Mouse (Mus musculus) hindbrain, embryonic 11.5 days (tissue): Measurements from ENCODE around the gene Hscb. TPM values are rescaled to one million over a fixed set of nuclear protein-coding genes. Genes with fewer than 3 reads are reported as not detected.
"Not testable (repeated sequence)": the region's sequence is repeated elsewhere in the genome, so short reads cannot be mapped to it uniquely, and the experiment has no call there.

Source experiments
- ATAC-seq: fragments of 200-750 bp; cut with Nextera tagmentation; 2 replicates; pipeline ENCODE4 v1.8.0; 2017; ENCODE audit warnings: mild to moderate bottlenecking, moderate TSS enrichment, moderate library complexity; ENCODE audit not compliant: low FRiP score
- DNase-seq: peaks from one replicate; pipeline ENCODE4 v3.0.0-alpha.2; 2015; ENCODE audit warnings: low spot score
- H3K27ac ChIP-seq: fragments of 300-500 bp; sonication (generic); 2 replicates; pipeline ENCODE4 v1.5.1; 2014; ENCODE audit warnings: mild to moderate bottlenecking, low read depth, low read length
- H3K27me3 ChIP-seq: fragments of 300-500 bp; sonication (generic); 2 replicates; pipeline ENCODE4 v1.6.1; 2014; ENCODE audit warnings: mild to moderate bottlenecking, low read length, moderate library complexity, mixed read lengths; ENCODE audit not compliant: control insufficient read depth, insufficient read depth
- H3K36me3 ChIP-seq: fragments of 300-500 bp; sonication (generic); 2 replicates; pipeline ENCODE4 v1.6.1; 2014; ENCODE audit warnings: mild to moderate bottlenecking, low read length, moderate library complexity, mixed read lengths; ENCODE audit not compliant: control insufficient read depth, insufficient read depth
- H3K4me1 ChIP-seq: fragments of 300-500 bp; sonication (generic); replicated peaks from 2 replicates; pipeline ENCODE4 v1.6.1; 2014; ENCODE audit warnings: low read length, mixed read lengths; ENCODE audit not compliant: control insufficient read depth, insufficient read depth
- H3K4me2 ChIP-seq: fragments of 300-500 bp; sonication (generic); replicated peaks from 2 replicates; pipeline ENCODE4 v1.6.1; 2014; ENCODE audit warnings: mild to moderate bottlenecking, low read depth, low read length
- H3K4me3 ChIP-seq: fragments of 300-500 bp; sonication (generic); 2 replicates; pipeline ENCODE4 v1.5.1; 2014; ENCODE audit warnings: low read depth, low read length
- H3K9ac ChIP-seq: fragments of 300-500 bp; sonication (generic); 2 replicates; pipeline ENCODE4 v1.6.1; 2014; ENCODE audit warnings: low read depth, low read length
- H3K9me3 ChIP-seq: fragments of 300-500 bp; sonication (generic); 2 replicates; pipeline ENCODE4 v1.6.1; 2016; ENCODE audit warnings: low read length; ENCODE audit not compliant: control insufficient read depth
- WGBS: fragments of 180-500 bp; shearing (Covaris S2); extraction: QIAGEN DNeasy Blood & Tissue Kit; methylation state at CpG from one replicate; pipeline ENCODE4 v1.1.7; 2014; 5-methylcytosine and 5-hydroxymethylcytosine counted together
- polyA plus RNA-seq: library from polyadenylated mRNA; unstranded; fragments of >200 nt; fragmentation: Nextera tagmentation; extraction: Ambion mirVana; gene quantifications from 2 replicates; pipeline ENCODE4 v1.2.1, GENCODE M21; 2014

Gene Hscb
- polyA plus RNA-seq, 1 experiment from 2014 or later, result 15.7 TPM

DNA sequence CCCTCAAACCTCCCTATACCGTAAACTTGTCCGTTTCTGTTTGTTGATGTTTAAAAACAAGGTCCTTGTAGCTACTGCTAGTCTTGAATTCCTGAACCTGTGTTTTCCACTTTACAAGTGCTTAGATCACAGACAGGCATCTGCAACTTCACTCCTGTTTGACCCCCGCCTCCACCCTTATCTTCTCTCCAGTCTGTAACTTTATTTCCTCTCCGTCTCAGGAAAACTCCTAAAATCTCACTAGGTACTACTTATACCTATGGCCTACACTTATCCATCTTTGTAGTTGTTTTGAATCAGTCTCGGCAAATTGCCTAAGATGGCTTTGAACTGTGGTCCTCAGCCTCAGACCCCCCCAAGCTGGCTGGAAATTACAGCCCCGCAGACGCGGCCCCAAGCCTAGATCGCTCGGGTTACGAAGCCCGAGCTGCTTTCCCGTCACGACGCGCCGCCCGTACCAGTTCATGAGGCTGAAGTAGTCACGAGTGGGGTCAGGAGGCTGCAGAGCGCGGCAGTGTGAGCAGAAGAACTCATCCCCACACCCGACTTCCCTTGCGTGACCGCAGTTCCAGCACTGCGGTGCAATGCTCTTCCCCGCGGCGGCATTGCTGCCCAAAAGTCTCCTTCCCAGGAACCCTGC lies 419 bp downstream of the Hscb start:
- no peaks in the 10 kb centered on the region for H3K4me1 ChIP-seq
- H3K27ac ChIP-seq, result peak overlapping the region; percentile 47; the same call in 1 of the 2 replicates
- DNase-seq, result no peak

DNA sequence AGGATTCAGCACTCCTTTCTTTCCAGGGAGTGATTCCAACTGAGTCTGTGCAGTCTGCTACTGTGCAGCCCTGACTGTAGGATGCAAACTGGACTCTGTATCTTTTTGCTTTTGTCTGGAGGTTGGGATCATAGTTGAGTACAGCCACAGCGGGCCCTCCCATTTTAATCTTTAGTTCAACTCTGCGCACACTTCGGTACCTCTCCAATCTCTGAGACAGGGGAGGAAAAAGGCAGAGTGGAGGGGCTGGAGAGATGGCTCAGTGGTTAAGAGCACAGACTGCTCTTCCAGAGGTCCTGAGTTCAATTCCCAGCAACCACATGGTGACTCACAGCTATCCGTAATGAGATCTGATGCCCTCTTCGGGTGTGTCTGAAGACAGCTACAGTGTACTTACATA lies 1.6 kb downstream of the Hscb start:
- H3K9ac ChIP-seq, DNase-seq, H3K4me3 ChIP-seq, ATAC-seq, H3K36me3 ChIP-seq, H3K27ac ChIP-seq, H3K4me2 ChIP-seq, H3K9me3 ChIP-seq, H3K27me3 ChIP-seq, H3K4me1 ChIP-seq: not testable (repeated sequence)
- WGBS, result 88% methylated on average over 5 of the region's 5 CpGs

More for the DNA sequence above, 419 bp downstream of the Hscb start:
- Histone ChIP-seq H3K9ac (peak overlapping the region; percentile 62), H3K9me3 (no peaks in the 10 kb centered on the region), H3K36me3 (no peaks in the 10 kb centered on the region), H3K27me3 (no peaks in the 10 kb centered on the region), H3K4me2 (peak overlapping the region; percentile 71), H3K4me3 (peak overlapping the region; percentile 58)
- 9% methylated on average over 28 of the region's 28 CpGs for WGBS
- no peak; the same call in 1 of the 2 replicates for ATAC-seq

DNA sequence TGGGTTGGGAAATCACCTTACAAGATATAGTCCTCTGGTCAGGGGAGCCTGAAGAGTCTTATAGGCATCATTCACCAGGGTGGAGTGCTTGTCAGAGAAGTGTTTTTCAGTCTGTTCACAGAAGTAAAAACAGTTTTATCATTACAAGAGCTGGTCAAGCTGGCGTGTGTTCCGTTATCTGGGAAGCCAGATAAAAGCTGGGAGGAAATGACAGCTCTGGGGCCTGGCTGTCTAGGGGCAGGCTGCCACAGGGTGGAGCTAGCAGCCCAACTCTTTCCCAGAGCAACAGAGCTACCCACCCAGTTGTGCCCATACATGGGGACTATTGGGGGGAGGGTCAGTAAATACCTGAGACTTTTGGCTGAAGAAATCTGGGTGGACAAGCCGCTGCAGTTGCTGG lies 3.6 kb downstream of the Hscb start:
- WGBS, result 41% methylated on average over 3 of the region's 3 CpGs
- Histone ChIP-seq H3K4me1 (no peaks in the 10 kb centered on the region), H3K9me3 (no peaks in the 10 kb centered on the region), H3K4me3 (no peak overlapping the region), H3K36me3 (no peaks in the 10 kb centered on the region), H3K27ac (no peak overlapping the region), H3K27me3 (no peaks in the 10 kb centered on the region), H3K9ac (no peak overlapping the region), H3K4me2 (no peak overlapping the region)
- no peak for ATAC-seq
- DNase-seq, result peak; percentile 54

DNA sequence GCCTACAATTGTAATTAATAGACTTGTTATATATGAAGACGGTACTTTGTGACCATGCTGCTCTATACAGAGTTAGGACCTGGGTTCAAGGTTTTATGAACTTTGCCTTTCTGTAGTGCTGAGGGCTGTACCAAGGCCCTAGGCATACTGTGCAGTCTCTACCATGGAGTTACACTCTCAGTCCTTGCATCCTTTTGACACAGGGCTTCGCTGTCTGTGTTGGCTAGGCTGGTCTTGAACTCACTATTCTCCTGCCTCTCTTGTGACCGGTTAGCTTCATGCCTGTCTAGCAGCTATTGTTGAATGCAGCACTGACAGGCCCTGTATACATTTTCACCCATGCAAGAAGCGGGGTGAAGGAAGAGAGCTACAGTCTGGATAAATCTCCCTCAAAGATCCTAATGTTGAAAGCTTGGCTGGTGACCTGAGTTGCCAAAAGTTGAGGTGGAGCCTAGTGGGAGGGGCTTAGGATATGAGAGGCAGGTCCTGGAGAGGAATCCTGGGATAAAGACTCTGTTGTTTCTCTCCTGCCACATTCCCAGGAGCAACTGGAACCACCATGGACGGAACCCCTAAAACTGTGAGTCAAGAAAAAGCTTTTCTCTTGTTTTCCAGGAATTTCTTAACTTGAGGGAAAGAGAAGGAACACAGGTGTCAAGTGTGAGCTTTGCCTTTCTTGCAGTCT lies 8.4 kb downstream of the Hscb start:
- Histone ChIP-seq H3K27ac (no peak overlapping the region), H3K27me3 (no peaks in the 10 kb centered on the region), H3K4me2 (no peak overlapping the region), H3K4me1 (no peaks in the 10 kb centered on the region), H3K9ac (no peak overlapping the region), H3K36me3 (no peaks in the 10 kb centered on the region), H3K9me3 (no peaks in the 10 kb centered on the region), H3K4me3 (no peak overlapping the region)
- no peak for DNase-seq
- 93% methylated on average over 5 of the region's 5 CpGs for WGBS
- ATAC-seq, result no peak

DNA sequence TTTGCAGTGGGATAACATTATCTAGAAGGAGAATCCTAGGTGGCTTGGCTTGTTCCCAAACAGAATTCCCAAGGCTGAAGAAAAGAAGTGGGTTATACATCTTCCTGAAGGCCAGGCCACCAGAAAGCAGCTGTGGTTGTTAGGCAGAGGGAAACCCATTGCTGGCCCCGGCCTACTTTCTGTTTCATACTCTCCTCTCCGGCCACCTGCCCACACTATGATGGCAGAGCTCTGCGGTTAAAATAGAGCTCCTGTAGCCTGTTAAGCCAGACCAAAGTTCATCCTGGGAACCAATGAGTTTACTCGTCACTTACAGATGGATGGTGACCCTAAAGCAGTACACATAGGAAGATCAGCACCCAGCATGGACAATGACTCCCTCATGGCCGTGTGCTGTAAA lies 12.0 kb downstream of the Hscb start:
- H3K36me3 ChIP-seq, result no peaks in the 10 kb centered on the region
- WGBS, result 90% methylated on average over 5 of the region's 5 CpGs

DNA sequence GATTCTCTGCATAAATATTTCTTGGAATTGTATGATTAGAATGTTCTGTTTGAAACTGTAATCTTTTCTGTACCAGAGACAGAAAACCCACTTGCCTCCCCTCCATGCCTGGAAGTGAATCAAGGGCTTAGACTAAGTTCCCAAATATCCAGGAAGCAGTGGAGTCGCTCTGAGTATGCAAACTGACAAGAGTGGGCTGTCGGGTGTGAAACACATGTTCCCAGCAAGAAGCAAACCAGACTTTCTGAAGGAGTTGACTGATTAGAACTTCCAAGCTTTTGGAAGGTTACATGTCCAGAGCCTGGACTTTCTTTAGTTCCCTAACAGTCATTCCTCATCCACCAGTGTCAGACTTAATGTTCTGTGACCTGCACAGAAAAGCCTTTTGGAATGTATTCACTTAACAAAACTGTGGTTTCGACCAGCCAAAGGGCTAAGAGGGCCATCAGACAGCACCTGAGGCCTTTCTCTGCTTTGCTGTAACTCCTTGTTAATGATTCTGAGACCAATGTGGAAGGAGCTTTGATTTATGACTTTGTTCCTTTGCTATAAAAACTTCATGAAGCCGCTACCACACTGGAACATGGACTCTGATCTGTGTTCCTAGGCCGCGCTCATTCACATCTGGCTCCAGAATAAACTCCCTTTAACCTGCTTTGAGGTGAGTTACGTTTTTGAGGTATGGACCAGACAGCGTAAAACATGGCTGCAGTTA lies 12.6 kb downstream of the Hscb start:
- H3K4me2 ChIP-seq, result no peak overlapping the region
- H3K27me3 ChIP-seq, result no peaks in the 10 kb centered on the region
- WGBS, result 93% methylated on average over 8 of the region's 8 CpGs
- H3K27ac ChIP-seq, result no peak overlapping the region
- ATAC-seq (no peak), DNase-seq (no peak)
- H3K36me3 ChIP-seq, result no peaks in the 10 kb centered on the region
- H3K9me3 ChIP-seq, result no peaks in the 10 kb centered on the region
- no peak overlapping the region for H3K9ac ChIP-seq
- no peaks in the 10 kb centered on the region for H3K4me1 ChIP-seq
- H3K4me3 ChIP-seq, result no peak overlapping the region

More for the DNA sequence above, 12.0 kb downstream of the Hscb start:
- Histone ChIP-seq H3K4me1 (no peaks in the 10 kb centered on the region), H3K9me3 (no peaks in the 10 kb centered on the region), H3K27ac (no peak overlapping the region), H3K9ac (no peak overlapping the region), H3K27me3 (no peaks in the 10 kb centered on the region), H3K4me2 (no peak overlapping the region), H3K4me3 (no peak overlapping the region)
- DNase-seq (no peak), ATAC-seq (no peak)

DNA sequence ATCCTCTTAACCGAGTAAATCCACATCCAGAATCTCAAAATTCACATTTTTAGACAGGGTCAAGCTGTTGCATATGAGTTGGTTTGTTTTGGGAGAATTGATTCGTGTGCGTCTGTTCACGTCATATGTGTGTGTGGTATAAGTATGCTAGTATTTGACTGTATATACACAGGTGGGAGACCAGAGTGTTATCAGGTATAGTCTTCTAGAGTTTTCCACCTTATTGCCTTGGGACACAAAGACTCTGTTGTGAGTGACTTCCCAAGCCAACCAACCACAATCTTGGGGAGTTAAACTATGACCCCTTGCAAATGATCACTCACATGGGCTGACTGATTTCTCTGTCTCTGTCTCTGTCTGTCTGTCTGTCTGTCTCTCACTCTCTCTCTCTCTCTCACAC lies 15.2 kb downstream of the Hscb start:
- DNase-seq (no peak), ATAC-seq (no peak)
- H3K4me2 ChIP-seq, result no peak overlapping the region
- no peaks in the 10 kb centered on the region for H3K9me3 ChIP-seq
- H3K4me3 ChIP-seq, result no peak overlapping the region
- H3K27me3 ChIP-seq, result no peaks in the 10 kb centered on the region
- 90% methylated on average over 4 of the region's 4 CpGs for WGBS
- no peak overlapping the region for H3K9ac ChIP-seq
- H3K36me3 ChIP-seq, result no peaks in the 10 kb centered on the region
- no peak overlapping the region for H3K27ac ChIP-seq
- H3K4me1 ChIP-seq, result no peaks in the 10 kb centered on the region

DNA sequence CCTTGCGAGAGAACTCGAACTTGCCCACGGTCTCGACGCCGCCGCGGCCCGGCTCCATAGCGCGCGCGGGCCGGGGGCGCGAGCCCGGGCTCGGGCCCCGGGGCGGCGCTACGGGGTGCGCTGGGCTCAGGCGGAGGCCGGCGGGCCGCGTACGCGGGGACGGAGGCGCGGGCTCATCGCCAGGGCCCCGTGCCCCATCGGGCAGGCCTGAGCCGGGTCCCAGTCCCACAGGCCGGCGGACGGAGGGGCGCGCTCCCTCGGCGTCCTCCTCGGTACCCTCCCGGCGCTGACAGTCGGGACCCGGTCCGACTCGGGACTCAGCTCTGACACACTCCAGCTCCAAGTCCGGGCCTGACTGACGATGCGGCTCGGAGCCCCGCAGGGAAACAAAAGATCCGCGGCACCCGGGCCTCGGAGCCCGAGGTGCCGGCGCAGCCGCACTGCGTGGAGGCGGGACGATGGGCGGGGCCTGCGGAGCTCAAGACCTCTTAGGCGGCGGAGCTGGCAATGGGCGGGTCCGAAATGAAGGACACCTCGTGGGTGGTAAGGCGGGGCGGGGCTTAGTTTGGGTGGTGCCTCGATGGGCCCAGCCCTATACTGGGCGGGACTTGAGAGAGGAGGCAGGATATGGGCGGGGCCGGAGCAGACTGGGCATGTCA lies 29.8 kb downstream of the Hscb start, which contains the start of gene Ulk1:
Ulk1 (minus strand) TSS at position 431 of the 659 bp plus-strand sequence.
- Histone ChIP-seq H3K27ac (peak within 1 kb of the TSS; percentile 76), H3K4me2 (peak within 1 kb of the TSS; percentile 97), H3K9me3 (no peaks in the 10 kb centered on the region), H3K9ac (peak within 1 kb of the TSS; percentile 94), H3K27me3 (no peaks in the 10 kb centered on the region), H3K4me1 (peaks cover 6% of the 10 kb centered on the region; the same call in 1 of the 2 replicates), H3K4me3 (peak within 1 kb of the TSS; percentile 85), H3K36me3 (no peaks in the 10 kb centered on the region)
- DNase-seq (peak; percentile 99), ATAC-seq (peak; percentile 94)
- WGBS, result under 1% methylated on average over 60 of the region's 80 CpGs
